Mouse (Mus musculus): ENCODE results near the gene Nkx6-1.

The Nkx6-1 gene

GRCm38 (mm10) chr5:101659411-101659971, 5.3 kb downstream of the Nkx6-1 start:
- DNase-seq (ENCODE audit: low spot score) = no peak

- no peak for DNase-seq (ENCODE audit: low spot score)
Observed at GRCm38 (mm10) chr5:101658984-101659290, 5.9 kb downstream of the Nkx6-1 start.

GRCm38 (mm10) chr5:101658188-101658983, 6.4 kb downstream of the Nkx6-1 start:
- no peak for DNase-seq (ENCODE audit: low spot score)

DNA sequence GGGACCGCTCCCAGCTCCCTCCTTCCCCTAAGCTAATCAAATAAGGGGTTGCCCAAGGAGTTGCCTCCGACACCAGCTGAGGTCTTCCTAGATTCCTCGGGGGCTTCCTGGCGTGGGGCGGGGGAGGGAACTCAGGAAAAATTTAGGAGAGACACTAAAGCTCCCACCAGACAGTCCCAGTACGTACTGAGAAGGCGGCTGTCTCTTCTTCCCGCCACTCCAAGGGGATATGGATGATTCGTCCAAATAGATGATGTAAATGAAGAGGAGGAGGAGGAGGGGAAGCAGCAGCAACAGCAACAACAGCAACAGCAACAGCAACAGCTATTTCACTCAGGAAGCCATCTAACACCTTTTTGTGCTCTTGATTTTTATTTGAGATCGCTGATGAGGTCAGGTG, 7.1 kb downstream of the Nkx6-1 start:
- DNase-seq (ENCODE audit: low spot score) = no peak

DNA sequence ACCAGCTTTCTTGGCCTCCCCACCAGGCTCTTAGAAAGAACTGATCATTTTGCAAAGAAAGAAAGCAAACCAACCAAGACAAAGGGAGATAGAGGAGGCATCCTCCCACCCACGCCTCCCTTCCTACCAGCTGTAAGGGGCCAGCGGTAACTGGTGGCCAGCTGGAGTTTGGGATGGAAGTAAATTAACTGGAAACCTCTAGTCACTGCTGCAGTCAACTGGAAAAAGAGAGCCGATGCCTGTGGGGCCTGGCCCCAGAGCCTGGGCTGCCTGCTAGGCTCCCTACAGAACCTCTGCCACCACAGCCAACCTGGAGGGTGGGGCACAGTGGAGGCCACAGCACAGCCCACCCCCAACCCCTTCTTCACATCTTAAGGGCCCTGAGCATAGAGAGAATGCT, 8.7 kb downstream of the Nkx6-1 start:
- DNase-seq (ENCODE audit: low spot score) = no peak

DNA sequence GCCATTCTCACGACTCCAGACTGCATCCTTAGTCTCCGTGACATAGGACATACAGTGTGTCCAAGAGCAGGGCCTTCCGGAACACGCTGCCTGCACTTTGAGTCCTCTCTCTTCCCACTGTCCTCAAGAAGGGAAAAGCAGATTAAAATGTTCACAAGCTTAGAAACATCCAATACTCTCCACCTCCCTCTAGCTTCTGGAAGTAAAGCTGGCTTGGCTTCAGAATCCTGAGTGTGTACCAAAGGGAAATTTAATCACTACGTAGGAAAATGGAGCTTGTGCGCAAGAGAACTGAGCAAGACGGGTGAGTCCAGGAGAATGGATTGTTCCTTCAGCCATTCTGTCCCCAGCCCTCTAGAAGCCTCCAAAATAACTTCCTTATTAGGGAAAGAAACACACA, 9.4 kb downstream of the Nkx6-1 start:
- no peak for DNase-seq (ENCODE audit: low spot score)

DNA sequence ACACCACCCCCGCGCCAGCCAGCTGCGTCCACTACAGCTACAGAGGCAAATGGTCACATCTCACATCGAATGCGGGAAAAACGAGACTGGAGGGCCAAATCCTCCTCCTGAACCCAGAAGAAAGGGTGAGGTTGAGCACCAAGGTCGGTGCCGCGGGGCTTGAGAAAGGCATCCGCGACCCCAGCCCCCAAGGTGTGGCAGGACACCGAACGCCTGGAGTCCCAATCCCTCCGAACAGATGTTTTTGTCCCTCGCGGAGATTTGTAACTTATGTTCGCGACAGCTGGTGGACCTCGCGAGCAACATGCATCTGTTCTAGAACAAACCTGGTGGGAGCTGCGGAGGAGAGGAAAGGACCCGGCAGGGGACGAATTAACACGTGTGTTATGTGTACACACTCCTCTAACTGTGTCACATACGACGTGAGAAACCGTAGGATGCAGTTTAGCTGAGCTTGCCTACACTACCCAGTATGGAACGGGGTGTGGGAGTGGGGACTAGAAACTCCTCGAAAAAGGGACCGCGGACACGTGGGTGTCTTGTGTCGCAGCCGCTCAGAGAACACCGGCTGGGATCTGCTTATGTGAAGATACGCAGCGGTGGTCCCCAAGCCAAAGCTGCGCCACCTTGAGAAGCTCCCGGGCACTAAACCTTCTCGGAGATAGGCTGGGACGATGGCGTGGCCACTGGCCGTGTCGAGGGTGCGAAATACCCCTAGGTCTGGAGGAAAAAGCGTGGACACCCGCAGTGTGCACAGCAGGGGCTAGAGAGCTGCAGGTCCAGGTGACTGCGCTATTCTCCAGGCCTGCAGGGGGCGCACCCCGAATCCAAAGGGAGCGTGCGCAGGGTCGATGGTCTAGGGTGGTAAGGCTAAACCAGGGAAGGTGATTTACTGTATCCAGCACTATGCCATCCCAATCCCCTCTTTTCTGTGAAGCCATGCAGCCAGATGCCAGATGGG, 16.8 kb downstream of the Nkx6-1 start:
- no peak for DNase-seq (ENCODE audit: low spot score)

DNA sequence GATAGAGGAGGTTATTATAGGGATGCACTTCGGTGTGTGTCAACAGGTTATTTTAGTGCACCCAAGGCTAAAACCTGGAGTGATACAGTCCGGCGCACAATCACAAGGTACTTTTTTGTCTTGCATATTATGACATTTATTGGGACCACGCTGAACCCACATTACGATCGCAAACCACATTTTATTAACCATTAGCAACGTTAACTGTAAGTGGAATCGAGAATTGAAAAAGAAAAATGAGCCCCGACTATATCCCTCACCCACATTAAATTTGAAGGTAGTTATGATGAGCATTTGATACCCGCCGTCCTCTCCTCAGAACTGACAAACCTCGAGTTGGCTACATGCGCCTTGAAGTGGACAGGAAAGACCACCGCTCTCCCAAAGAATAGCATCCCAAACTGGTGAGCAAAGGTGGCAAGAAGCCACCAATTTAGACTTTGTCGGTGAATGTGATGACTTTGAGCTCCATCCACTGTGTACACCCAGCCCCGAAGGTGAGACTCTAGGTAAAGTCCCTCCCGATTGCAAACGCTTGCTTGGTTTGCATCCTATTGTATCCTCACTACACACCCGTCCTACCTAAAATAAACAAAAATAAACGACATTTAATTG, 17.7 kb downstream of the Nkx6-1 start:
- DNase-seq (ENCODE audit: low spot score) = no peak

GRCm38 (mm10) chr5:101645071-101645470, 19.7 kb downstream of the Nkx6-1 start:
- no peak for DNase-seq (ENCODE audit: low spot score)

DNA sequence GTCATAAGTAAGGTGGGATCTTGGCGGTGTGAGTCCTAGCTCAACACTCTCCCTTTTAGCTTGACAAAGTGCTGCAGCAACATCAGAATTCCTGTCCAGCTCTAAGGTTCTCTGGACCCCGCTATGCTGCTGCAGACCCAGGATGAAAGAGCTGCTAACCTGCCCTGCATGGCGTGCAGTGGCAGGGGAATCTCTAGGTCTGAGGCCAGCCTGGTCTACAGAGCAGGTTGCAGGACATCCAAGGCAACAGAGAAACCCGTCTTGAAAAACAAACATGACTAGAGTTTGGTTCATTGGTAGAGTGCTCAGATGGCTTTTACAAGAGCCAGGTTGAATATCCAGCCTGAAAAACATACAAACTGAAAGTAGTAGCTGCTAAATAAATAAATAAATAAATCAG, 26.7 kb downstream of the Nkx6-1 start:
- no peak for DNase-seq (ENCODE audit: low spot score)

All from layer of hippocampus, adult 11-12 months (tissue).